Mouse (Mus musculus) frontal cortex, adult (tissue): ENCODE results near the gene Slc47a1.
"Not testable (repeated sequence)": the region's sequence is repeated elsewhere in the genome, so short reads cannot be mapped to it uniquely, and the experiment has no call there.

Source experiments
- ATAC-seq: cut with Nextera tagmentation; 2 replicates; pipeline ENCODE4 v1.9.2; 2017; ENCODE audit warnings: mild to moderate bottlenecking, moderate library complexity, mixed read lengths; ENCODE audit not compliant: low TSS enrichment

Slc47a1 gene

DNA sequence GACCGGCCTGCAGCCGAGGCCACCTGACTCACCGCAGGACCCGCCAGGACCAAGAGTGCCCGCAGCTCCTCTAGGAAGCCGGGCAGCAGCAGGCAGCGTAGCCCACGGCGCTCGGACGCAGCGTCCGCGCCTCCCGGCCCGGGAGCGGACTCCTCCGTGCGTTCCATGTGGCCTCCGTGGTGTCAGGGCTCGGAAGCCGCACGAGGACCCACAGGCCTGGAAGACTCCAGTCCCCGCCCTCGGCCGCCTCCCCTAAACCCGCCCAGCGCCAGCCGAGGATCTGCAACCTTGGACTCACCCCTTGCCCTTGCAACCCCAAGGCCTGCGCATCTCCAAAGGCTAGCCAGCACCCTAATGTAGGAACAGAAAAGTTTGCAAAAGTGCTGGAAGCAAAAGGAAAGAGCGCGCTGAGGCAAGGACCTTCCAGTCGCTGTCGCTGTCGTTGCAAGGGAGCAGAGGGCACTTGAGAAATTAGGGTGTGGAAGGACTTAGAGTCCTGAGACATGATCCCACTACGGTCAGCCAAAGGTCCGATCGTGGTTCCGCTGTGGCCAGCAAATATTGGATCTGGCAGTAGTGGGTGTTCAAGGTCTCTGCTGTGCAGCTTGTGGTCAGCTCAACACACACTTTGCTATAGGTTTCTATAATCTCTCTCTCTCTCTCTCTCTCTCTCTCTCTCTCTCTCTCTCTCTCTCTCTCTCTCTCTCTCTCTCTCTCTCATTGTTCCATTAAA lies at the start of gene Slc47a1:
TSS of gene Slc47a1 (minus strand) at position 465 of the 733 bp plus-strand sequence.
- no peak for ATAC-seq

DNA sequence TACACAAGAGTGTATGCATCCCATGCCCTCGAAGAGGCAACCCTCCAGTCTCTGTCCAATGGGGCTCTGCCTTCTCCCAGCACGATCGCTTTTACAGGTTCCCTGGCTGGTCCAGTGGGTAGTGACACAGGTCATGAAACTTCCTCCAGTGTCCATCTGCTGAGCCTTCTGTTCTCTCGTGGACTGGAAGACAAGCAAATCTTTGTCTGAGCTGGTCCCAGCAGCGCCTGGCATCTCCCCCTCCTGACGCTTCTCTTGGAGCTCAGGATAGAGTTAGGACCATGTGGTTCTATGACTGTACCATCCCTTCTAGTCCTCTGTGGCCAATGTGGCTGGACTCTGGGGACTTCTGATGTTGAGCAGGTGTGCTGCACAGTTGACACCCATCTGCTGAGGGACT lies 41.1 kb upstream of the Slc47a1 start:
- ATAC-seq = no peak

DNA sequence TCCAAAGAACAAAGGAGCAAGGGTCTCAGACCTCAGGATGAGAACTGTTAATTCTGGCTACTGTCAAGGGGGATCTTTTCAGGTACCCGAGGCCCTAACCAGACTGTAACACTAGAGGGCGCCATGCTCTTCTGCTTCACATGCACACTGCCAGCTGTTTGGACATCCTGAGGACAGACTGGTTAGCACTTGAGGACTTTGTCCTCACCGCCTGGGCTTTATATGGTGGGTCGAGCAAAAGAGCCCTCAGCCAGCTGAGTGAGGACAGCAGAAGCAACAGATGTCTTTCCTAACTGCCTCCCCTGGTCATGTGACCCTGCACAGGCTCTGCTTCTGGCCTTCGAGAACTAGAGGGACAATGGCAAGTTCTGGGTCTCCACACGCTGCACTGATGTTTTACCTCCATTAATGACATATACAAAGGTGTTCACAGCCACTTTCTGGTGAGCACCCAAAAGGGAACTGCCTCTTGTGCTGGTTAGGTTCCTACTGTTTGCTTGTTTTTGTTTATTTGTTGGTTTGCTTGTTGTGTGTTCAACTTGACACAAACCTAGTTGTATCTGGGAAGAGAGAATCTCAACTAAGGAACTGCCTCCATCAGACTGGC lies 39.9 kb upstream of the Slc47a1 start:
- ATAC-seq = peak; percentile 77; the same call in 1 of the 2 replicates

DNA sequence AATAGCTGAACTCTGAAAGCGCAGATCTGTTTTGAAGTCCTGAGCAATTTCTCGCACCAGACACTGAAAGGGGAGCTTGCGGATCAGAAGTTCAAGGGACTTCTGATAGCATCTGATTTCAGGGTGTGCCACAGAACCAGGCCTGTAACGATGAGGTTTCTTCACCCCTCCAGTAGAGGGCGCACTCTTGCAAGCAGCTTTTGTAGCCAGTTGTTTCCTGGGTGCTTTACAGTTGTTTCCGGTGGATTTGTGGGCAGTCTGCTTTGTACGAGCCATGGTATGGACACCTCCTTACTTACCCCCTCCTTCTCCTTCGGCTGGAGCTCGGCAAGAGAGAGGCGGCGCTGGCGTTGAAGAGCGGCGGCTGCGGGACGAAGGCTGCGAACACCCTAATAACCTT lies 38.4 kb upstream of the Slc47a1 start:
- ATAC-seq = not testable (repeated sequence)

DNA sequence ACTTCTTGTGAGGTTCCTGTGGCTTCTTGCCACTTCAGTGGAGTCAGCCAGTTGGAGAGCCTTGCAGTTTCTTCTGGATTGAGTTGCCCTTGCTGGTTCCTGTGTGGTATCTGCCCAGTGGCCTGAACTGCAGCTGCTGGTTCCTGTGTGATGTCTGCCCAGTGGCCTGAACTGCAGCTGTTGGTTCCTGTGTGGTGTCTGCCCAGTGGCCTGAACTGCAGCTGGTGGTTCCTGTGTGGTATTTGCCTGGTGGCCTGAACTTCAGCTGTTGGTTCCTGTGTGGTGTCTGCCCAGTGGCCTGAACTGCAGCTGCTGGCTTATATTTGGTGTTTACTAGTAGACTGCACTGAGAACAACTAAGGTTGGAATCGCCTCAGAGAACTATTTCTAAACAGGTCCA lies 37.3 kb upstream of the Slc47a1 start:
- no peak for ATAC-seq

DNA sequence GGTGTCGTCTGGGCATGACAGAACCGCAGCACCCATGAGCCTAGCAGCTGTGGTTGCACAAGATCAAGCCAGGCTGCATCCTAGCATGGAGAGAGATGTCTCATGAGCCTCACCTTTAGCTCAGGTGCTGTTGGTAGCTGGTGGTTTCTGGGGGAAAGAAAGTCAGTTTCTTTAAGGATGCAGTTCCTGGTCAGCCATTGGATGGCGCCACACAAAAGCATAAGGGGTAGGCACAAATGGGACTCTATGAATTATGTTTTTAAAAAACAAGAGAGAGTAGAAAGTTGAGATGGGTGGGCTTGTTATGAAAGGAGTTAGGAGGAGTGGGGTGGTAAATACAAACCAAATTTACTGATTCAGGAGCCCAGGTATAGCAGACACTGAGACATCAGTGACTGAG lies 36.4 kb upstream of the Slc47a1 start:
- ATAC-seq = no peak

DNA sequence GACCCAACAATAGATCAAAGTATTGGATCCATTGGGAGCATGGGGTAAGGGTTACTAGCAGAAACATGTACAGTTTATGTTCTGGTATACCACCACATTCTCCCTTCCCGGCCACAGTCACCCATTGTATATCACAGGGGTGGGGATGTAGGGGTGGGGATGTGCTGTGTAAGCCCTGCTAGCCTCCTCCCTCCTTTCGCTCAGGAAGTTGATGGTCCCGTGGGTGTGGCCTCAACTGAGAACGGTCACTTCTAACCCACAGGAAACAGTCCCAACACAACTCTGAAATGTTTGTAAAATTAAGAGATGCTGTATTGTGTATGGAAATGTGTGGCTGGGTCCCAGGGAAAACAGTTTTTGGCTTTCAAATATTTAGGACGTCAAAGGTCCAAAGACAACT lies 35.3 kb upstream of the Slc47a1 start:
- no peak for ATAC-seq

DNA sequence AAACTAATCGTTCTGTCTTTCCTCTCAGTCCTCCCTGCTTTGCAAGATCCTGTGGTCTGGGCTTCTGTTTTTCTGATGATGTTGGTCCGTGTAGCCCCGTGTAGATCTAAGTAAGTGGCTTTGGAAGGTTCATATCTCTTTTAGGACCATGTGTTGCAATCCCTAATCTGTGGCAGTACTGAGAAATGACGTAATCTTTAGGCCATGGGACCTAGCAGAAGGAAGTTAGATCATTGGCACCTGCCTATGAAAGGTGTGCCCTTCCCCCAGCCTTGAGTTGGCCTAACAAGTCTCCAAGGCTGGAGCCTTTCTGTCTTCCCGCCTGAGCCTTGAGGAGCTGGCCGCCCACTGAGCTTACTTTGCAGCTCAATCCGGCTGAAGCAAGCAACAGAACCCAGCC lies 33.7 kb upstream of the Slc47a1 start:
- no peak for ATAC-seq

DNA sequence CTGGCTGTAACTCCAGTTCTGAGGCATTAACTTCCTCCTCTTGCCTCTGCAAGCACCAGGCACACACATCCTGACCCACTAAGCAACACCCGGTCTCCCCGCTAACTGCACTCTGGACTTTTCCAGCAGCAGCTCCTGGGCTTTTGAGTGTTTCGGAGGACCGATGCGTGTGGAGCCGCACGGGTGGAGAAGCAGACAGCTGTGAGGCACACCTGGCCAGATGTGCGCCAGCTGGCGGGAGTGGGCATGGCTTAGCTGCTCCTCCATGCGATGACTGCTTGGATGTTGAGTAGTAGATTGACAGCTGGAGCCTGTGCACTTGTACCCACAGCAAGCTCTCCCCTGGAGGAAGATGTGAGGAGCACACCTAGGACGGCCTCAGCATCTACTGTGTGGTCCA lies 33.1 kb upstream of the Slc47a1 start:
- ATAC-seq = no peak

DNA sequence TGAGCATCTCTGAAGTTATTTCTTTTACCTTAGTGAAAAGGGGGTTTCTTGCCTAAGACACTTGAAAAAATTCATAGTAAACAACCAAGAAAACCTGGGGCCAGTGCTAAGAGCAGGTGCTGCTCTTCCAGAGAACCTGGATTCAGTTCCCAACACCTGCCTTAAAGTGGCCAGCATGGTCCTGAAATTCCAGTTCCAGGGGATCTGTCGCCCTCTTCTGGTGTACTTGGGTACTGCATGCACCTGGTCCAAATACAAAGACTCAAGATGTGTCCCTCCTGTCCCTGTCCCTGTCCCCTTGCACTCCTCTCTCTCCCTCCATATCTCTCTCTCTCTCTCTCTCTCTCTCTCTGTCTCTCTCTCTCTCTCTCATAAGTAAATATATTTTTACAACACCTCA lies 32.0 kb upstream of the Slc47a1 start:
- ATAC-seq = no peak

DNA sequence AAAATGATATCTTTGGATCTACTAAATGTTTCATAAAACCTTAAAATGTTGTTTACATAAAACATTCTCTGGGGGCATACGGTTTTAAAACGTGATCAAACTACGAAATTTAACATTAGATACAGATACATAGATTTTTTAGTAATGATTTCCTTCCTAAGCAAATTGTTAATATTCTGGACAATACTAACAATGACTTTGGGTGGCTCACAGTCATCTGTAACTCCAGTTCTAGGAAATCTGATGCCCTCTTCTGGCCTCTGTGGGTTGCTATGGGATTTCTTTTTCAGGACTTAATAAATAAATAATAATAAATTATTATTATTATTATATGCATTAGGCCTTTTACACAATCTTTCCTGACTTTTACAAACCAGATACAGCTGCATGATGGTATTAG lies 30.9 kb upstream of the Slc47a1 start:
- no peak for ATAC-seq

DNA sequence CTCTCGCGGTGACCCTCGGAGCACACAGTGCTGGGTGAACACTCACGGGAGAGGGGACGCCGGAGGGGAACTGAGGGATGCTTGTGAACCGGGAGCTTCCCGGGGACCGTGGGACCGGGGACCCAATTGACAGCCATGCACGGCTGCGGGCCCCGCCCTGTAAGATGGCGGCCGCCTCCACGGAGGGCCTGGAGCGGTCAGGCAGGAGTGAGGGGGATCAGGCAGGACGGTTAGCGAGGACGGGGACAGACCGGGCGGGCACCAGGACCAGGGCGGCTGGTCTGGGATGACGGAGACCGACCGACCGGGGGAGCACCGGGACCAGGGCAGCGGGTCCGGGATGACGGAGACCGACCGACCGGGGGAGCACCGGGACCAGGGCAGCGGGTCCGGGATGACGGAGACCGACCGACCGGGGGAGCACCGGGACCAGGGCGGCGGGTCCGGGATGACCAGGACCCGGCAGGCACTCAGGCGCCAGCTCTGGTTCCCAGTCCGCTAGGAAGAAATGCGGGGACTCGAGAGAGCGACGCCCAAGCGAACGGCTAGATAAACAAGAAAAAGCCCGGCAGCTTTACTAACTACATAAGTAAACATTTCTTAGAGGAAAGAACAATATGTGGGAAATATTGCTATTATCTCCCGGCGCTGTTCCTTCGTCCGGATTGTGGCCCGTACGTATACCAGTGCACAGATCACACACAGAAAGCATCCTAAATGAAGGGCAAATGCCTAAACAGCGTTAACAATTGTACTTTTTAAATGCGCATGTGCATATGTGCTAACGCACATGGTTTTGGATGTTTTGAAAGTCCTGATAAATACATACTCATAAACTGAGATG lies 30.3 kb upstream of the Slc47a1 start:
- ATAC-seq = peak; percentile 88

DNA sequence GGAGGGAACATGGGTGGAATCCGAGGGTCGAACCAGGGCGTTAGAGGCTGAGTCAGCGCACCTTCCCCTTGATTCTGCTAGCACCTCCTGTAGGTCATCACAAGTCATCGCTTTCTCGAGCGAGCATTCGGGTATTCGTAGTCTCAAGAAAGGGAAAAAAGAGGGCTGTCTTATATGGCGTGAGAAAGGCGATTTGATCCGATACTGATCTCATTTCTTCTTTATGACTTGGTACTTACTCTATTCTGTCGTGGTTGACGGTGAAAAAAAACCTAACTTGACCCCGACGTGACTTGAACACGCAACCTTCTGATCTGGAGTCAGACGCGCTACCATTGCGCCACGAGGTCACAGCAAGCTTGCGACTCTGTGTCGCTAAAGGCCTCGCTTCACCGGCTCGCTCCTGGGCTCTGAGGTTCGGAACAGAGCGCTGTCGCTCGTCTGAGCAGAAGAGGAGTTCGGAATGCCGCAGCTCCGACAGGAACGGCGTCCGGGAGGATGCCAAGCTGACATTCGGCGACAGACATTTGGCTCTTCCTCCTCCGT lies 29.6 kb upstream of the Slc47a1 start:
- ATAC-seq = peak; percentile 88

DNA sequence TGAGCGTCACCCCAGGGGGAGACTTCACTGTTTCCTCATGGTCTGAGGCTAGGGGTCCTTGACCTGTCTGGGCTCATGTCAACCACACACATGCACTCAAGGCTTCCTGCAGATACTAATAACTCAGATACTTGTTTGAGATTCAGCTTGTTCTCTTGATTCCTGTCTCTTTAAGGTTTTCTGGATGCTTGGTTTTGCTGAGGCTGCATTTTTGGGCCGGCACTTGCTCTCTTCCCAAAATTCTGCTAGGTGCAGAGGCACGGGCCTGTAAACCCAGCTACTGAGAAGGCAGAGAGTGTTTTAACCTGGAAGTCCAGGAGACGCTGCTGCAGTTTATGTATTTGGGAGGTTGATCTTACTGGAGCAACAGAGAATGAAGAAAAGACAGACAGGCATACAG lies 23.6 kb upstream of the Slc47a1 start:
- no peak for ATAC-seq

DNA sequence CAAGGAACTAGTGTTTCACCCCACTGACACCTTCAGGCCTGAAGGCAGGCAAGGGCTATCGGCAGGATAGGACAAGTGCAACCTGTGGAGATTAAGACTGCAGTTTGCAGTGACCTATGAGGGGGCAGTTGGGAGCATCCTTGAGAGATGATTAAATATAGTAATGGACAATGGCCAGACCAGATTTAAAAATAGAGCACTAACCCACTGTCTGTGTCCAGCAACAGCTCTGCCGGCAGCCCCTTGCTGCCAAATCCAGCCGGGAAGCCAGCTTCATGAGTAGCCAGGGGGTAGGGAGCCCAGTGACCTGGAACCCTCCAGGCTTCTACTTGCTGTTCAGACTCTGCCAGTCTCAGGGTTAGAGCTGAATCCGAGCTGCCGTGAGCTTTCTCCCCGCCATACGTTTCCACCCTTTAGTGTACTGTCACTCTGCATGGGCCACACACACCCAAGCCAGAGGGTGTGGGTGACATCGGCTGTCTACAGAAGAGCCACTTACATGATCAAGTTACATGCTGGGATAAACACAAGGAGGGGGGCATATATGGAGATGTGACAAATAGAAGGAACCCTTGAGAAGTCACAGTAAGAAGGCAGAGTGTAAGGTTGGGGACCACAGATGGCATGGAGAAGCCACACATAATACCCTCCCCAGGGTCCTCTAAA lies 22.7 kb upstream of the Slc47a1 start:
- no peak for ATAC-seq

DNA sequence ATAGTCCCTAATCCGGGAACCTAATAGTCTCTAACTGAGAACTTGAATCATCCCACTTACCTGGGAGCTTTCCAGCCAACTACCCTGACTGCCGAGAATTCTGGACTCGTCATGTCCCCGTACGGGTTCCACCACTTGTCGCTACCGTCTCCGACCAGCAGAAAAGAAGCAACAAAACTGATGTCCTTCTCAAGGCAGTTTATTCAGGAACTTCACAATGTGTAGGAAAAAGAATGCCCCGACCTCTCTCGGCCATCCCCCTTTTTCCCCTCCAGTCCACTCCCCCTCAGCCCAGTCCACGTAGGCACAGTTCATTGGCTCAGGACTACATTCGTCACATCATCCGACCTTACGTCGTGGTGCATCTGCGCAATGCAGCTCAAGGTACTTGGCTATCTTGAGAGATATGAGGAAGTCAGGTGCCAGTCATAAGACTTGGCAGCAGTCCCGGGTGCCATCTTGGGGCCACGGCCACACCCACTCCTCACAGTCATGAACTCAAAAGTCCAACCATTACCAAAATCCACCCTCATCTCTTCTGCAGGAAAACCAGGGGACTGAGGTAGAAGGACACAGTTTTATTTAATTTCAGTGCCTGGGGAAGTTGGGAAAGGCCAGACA lies 19.4 kb upstream of the Slc47a1 start:
- not testable (repeated sequence) for ATAC-seq

DNA sequence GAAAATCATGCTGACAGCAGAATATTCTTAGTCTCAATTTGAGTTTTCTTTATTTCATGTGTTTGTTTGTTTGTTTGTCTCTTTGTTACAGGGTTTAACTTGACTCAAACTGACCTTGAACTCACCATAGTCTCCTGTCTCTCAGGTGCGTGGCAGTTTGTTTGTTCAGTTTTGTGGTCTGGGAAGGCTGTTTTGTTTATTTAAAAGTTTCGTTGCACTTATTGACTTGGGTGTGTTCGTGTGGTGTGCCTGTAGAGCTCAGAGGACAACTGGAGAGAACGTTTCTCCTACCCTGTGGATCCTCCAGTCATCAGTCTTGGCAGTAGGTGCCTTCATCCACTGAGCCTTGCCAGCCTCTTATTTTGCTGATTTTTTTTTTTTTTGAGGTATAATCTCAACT lies 10.8 kb upstream of the Slc47a1 start:
- no peak for ATAC-seq

DNA sequence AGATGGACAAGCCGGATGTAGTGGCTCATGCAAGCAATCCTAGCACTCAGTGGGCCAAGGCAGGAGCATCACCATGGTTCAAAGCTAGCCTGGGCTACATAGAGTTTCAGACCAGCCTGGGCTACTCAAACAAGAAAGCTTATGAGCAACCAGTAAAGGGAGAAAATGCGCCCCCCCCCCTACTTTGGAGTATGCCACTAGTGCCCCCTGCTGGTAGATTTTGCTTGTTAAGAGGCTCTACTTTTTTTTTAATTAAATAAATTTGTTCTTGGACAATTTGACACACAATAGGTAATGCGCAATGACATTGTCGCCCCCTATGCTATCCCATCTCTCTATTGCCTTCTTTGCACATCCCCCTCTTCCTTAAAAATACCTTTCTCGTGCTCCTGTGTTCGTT lies 9.9 kb upstream of the Slc47a1 start:
- ATAC-seq = no peak

DNA sequence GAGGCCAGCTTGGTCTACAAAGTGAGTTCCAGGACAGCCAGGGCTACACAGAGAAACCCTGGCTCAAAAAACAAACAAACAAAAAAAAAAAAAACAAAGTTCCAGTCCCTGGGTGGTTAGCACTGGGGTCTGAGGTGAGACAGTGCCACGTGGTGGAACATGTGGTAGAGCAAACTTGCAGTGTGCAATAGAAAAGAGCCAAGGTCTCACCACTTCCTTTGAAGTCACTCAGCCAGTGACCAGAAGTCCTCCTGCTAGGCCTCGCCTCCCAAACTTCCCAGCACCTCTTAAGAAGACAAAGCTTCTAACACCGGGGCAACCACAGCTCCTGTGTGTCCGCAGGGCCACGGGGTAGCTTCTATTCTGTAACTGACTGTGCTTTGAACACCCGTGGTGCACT lies 9.1 kb upstream of the Slc47a1 start:
- ATAC-seq = no peak

DNA sequence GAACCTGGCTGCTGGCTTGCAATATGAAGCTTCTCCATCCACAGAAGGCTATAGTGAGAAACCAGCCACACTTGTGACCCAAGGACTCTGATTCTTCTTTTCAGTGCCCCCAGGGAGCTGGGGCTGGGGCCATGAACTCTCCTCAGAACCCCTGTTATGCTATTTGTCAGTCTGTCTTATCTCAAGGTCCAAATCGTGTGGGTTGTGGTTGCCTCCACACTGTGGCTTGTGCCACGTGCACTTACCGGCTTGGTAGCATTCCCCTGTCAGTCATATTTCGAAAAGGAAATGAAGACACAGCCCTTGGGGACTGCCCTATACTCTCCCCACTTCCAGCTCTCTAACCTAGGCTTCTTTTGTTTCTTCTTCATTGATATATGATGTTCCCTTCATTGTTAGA lies 7.6 kb upstream of the Slc47a1 start:
- ATAC-seq = no peak

DNA sequence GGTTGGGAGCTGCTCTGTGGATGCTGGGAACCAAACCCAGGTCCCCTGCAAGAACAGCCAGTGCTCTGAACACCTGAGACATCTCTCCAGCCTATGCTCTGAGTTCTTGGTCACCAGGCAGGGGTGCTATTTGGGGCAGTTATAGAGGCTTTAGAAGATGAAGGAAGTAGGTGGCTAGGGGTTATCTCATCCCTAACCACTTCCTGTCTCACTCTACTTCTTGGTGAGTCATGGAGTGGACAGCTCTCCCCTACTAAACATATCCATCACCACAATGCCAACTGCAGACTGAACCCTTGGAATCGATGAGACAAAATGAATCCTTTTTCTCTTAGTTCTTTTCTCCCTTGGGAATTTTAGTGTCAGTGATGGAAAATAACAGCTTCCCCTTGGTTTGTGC lies 3.1 kb upstream of the Slc47a1 start:
- no peak for ATAC-seq

DNA sequence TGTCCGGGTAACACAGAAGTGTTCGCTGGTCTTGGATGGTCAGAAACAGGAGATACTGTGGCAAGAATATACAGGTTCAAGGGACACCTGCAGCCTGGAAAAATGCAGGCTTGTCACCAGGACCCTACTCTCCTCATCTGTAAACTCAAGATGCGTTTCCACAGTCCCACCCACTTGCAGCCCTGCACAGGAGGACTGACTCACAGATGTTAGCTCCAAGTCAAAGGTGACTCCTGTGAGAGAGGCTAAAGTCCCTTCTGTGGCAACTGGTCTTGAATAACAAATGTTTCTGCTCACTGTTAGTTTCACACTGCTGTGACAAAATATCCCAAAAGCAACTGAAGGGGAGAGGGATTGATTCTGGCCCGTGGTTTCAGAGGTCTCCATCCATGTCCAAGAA lies 506 bp upstream of the Slc47a1 start:
- ATAC-seq = no peak
